Mouse (Mus musculus): ENCODE measurements around the gene Musk. TPM values are rescaled to one million over a fixed set of nuclear protein-coding genes. Genes with fewer than 3 reads are reported as not detected.

The Musk gene
- total and polyA plus RNA-seq, 3 experiments = not detected

- DNase-seq (ENCODE audit: low read depth, low spot score) = no peak
- Histone ChIP-seq H3K4me3 (ENCODE audit: control insufficient read depth in 1 of 2, insufficient read depth in 1 of 2, low read depth in 2 of 2, low read length in 2 of 2) (no peak overlapping the region), H3K9me3 (replicated peaks; ENCODE audit: insufficient read depth, low read length) (no peaks in the 10 kb centered on the region), H3K36me3 (ENCODE audit: control insufficient read depth in 1 of 2, insufficient read depth in 2 of 2, low read length in 2 of 2) (no peaks in the 10 kb centered on the region), H3K79me2 (ENCODE audit: control insufficient read depth, insufficient read depth, low read length, poor library complexity) (no peaks in the 10 kb centered on the region), H3K4me1 (ENCODE audit: control insufficient read depth in 1 of 2, insufficient read depth in 2 of 2, low read length in 2 of 2) (no peaks in the 10 kb centered on the region), H3K27ac (ENCODE audit: control insufficient read depth, low read depth, low read length) (no peak overlapping the region), H3K9ac (ENCODE audit: control insufficient read depth, low read depth, low read length, poor library complexity, severe bottlenecking) (no peak overlapping the region), H3K27me3 (ENCODE audit: control insufficient read depth in 1 of 2, insufficient read depth in 2 of 2, low read length in 2 of 2) (no peaks in the 10 kb centered on the region)
- no peak for TF ChIP-seq EP300 (IDR thresholded peaks at IDR 0.05; ENCODE audit: low read depth in 1 of 2, low read length in 2 of 2)
- no peak for TF ChIP-seq CHD2 (IDR thresholded peaks at IDR 0.05; ENCODE audit: low read length)
- TF ChIP-seq MYC (IDR thresholded peaks at IDR 0.05; ENCODE audit: low read depth, low read length) = no peak
- TF ChIP-seq USF2 (IDR thresholded peaks at IDR 0.05; ENCODE audit: borderline replicate concordance in 1 of 2, insufficient read depth in 1 of 2, low read depth in 1 of 2, low read length in 2 of 2) = no peak
- peak in 2 of 3 experiments; percentile 3 to 10; a peak in 1 of 6 replicates for TF ChIP-seq CTCF (IDR thresholded peaks at IDR 0.05 in 2 of 3, conservative IDR thresholded peaks at IDR 0.05 in 1 of 3; ENCODE audit: control insufficient read depth in 1 of 3, insufficient read depth in 1 of 3, low read depth in 2 of 3, low read length in 3 of 3, poor library complexity in 1 of 3, severe bottlenecking in 1 of 3)
- TF ChIP-seq RAD21 (IDR thresholded peaks at IDR 0.05; ENCODE audit: low read depth, low read length) = 0 out of 2 replicates have a peak, but pooled peaks have one; percentile 9
- TF ChIP-seq ELF1 (IDR thresholded peaks at IDR 0.05; ENCODE audit: low read depth, low read length) = no peak
These were observed 129.8 kb downstream of the Musk start for GRCm38 (mm10) chr4:58415537-58415936.

GRCm38 (mm10) chr4:58417319-58417718, 131.6 kb downstream of the Musk start:
- Histone ChIP-seq H3K79me2 (ENCODE audit: control insufficient read depth, insufficient read depth, low read length, poor library complexity) (no peaks in the 10 kb centered on the region), H3K27ac (ENCODE audit: control insufficient read depth, low read depth, low read length) (no peak overlapping the region), H3K9me3 (replicated peaks; ENCODE audit: insufficient read depth, low read length) (no peaks in the 10 kb centered on the region), H3K27me3 (ENCODE audit: control insufficient read depth in 1 of 2, insufficient read depth in 2 of 2, low read length in 2 of 2) (no peaks in the 10 kb centered on the region), H3K36me3 (ENCODE audit: control insufficient read depth in 1 of 2, insufficient read depth in 2 of 2, low read length in 2 of 2) (no peaks in the 10 kb centered on the region), H3K9ac (ENCODE audit: control insufficient read depth, low read depth, low read length, poor library complexity, severe bottlenecking) (no peak overlapping the region), H3K4me1 (ENCODE audit: control insufficient read depth in 1 of 2, insufficient read depth in 2 of 2, low read length in 2 of 2) (no peaks in the 10 kb centered on the region), H3K4me3 (ENCODE audit: control insufficient read depth in 1 of 2, insufficient read depth in 1 of 2, low read depth in 2 of 2, low read length in 2 of 2) (no peak overlapping the region)
- no peak for TF ChIP-seq GATA1 (IDR thresholded peaks at IDR 0.05; ENCODE audit: low read depth, low read length)
- no peak for TF ChIP-seq RAD21 (IDR thresholded peaks at IDR 0.05; ENCODE audit: low read depth, low read length)
- no peak for TF ChIP-seq MAX (IDR thresholded peaks at IDR 0.05; ENCODE audit: low read length)
- TF ChIP-seq NELFE (IDR thresholded peaks at IDR 0.05; ENCODE audit: low read depth, low read length) = no peak
- TF ChIP-seq GABPA (IDR thresholded peaks at IDR 0.05; ENCODE audit: low read depth, low read length) = no peak
- no peak for TF ChIP-seq POLR2A (IDR thresholded peaks at IDR 0.05; ENCODE audit: control insufficient read depth in 1 of 2, insufficient read depth in 1 of 2, low read depth in 1 of 2, low read length in 2 of 2, poor library complexity in 1 of 2)
- no peak for TF ChIP-seq ZC3H11A (IDR thresholded peaks at IDR 0.05; ENCODE audit: low read depth, low read length)
- TF ChIP-seq TBP (IDR thresholded peaks at IDR 0.05; ENCODE audit: low read depth, low read length) = no peak
- no peak for TF ChIP-seq UBTF (IDR thresholded peaks at IDR 0.05; ENCODE audit: borderline replicate concordance, insufficient read depth, low read depth, low read length)
- no peak for TF ChIP-seq EP300 (IDR thresholded peaks at IDR 0.05; ENCODE audit: low read depth in 1 of 2, low read length in 2 of 2)
- no peak for TF ChIP-seq MXI1 (IDR thresholded peaks at IDR 0.05; ENCODE audit: low read depth, low read length)
- TF ChIP-seq ZKSCAN1 (IDR thresholded peaks at IDR 0.05; ENCODE audit: low read depth, low read length) = no peak
- no peak for TF ChIP-seq CTCF (IDR thresholded peaks at IDR 0.05 in 2 of 3, conservative IDR thresholded peaks at IDR 0.05 in 1 of 3; ENCODE audit: control insufficient read depth in 1 of 3, insufficient read depth in 1 of 3, low read depth in 2 of 3, low read length in 3 of 3, poor library complexity in 1 of 3, severe bottlenecking in 1 of 3)
- no peak for TF ChIP-seq MAZ (IDR thresholded peaks at IDR 0.05; ENCODE audit: low read depth, low read length)
- no peak for TF ChIP-seq USF2 (IDR thresholded peaks at IDR 0.05; ENCODE audit: borderline replicate concordance in 1 of 2, insufficient read depth in 1 of 2, low read depth in 1 of 2, low read length in 2 of 2)
- no peak for TF ChIP-seq BHLHE40 (IDR thresholded peaks at IDR 0.05; ENCODE audit: borderline replicate concordance, low read depth, low read length)
- TF ChIP-seq POLR2AphosphoS5 (IDR thresholded peaks at IDR 0.05; ENCODE audit: borderline replicate concordance, low read depth, low read length) = no peak
- TF ChIP-seq CHD2 (IDR thresholded peaks at IDR 0.05; ENCODE audit: low read length) = no peak
- no peak for TF ChIP-seq SMC3 (IDR thresholded peaks at IDR 0.05; ENCODE audit: low read depth, low read length)
- no peak for TF ChIP-seq E2F4 (IDR thresholded peaks at IDR 0.05; ENCODE audit: borderline replicate concordance, low read depth, low read length)
- DNase-seq (ENCODE audit: low read depth, low spot score) = no peak
